Mouse (Mus musculus) C2C12 (cell line): ENCODE results near the gene R3hdml. TPM values are rescaled to one million over a fixed set of nuclear protein-coding genes. Genes with fewer than 3 reads are reported as not detected.

Source experiments
- H3K27me3 ChIP-seq: one replicate; pipeline ENCODE4 v1.6.1; 2011; ENCODE audit not compliant: control insufficient read depth, insufficient read depth, insufficient read length
- H3K36me3 ChIP-seq: one replicate; pipeline ENCODE4 v1.6.1; 2011; ENCODE audit not compliant: control insufficient read depth, insufficient read depth
- H3K4me3 ChIP-seq: one replicate; pipeline ENCODE4 v1.5.1; 2011; ENCODE audit warnings: mild to moderate bottlenecking, control low read depth; ENCODE audit not compliant: poor library complexity, insufficient read depth, severe bottlenecking
- H3K79me2 ChIP-seq: one replicate; pipeline ENCODE4 v1.6.1; 2011; ENCODE audit not compliant: control insufficient read depth, insufficient read depth
- H3K79me3 ChIP-seq: one replicate; pipeline ENCODE4 v1.6.1; 2011; ENCODE audit warnings: low read depth, control low read depth
- H3ac ChIP-seq: one replicate; pipeline ENCODE3; 2011; ENCODE audit warnings: low read depth; ENCODE audit not compliant: control insufficient read depth, insufficient read length
- CEBPB ChIP-seq: IDR thresholded peaks from one replicate; pipeline ENCODE4 v1.6.1; 2011; ENCODE audit warnings: low read depth, mild to moderate bottlenecking, control low read depth, moderate library complexity
- CTCF ChIP-seq: IDR thresholded peaks from one replicate; pipeline ENCODE4 v1.5.1; 2011; ENCODE audit not compliant: control insufficient read depth, insufficient read depth, insufficient read length
- FOSL1 ChIP-seq: IDR thresholded peaks from one replicate; pipeline ENCODE4 v1.8.0; 2011; ENCODE audit warnings: mild to moderate bottlenecking, low read length; ENCODE audit not compliant: poor library complexity, insufficient read depth, severe bottlenecking
- MAX ChIP-seq: IDR thresholded peaks from one replicate; pipeline ENCODE4 v1.6.1; 2011; ENCODE audit warnings: mild to moderate bottlenecking, control low read depth
- MYOD1 ChIP-seq: IDR thresholded peaks from one replicate; pipeline ENCODE4 v1.6.1; 2011; ENCODE audit warnings: low read depth; ENCODE audit not compliant: control insufficient read depth, insufficient read length
- MYOG ChIP-seq: IDR thresholded peaks from one replicate; pipeline ENCODE4 v1.6.1; 2011; ENCODE audit not compliant: control insufficient read depth, insufficient read length; ENCODE audit errors: extremely low read depth
- USF1 ChIP-seq: IDR thresholded peaks from one replicate; pipeline ENCODE4 v1.6.1; 2011; ENCODE audit warnings: low read depth, mild to moderate bottlenecking, control low read depth, moderate library complexity
- long read RNA-seq, 2 experiments: library from polyadenylated mRNA; unstranded; transcript quantifications; one replicate each; pipeline ENCODE4 v2.0.0; 2019 to 2020
- polyA plus RNA-seq: library from polyadenylated mRNA; unstranded; fragments of >200 nt; fragmentation: generic; extraction: Trizol; gene quantifications from one replicate; pipeline ENCODE4 v1.2.1, GENCODE M21; 2012; ENCODE audit warnings: missing spikeins

R3hdml gene
- 0.32 TPM for polyA plus RNA-seq
- long read RNA-seq, experiment 1, partial matches to known transcripts: 0 of 1 reads
- long read RNA-seq, experiment 1, other reads (novel, unspliced or antisense): 1 of 1 reads
- long read RNA-seq, experiment 2: 0 reads

GRCm38 (mm10) chr2:163492018-163492417, at the start of gene R3hdml:
Gene R3hdml (plus strand): TSS chr2:163492318.
- peaks cover 45% of the 10 kb centered on the region for H3K27me3 ChIP-seq
- H3K79me3 ChIP-seq: no peaks in the 10 kb centered on the region
- no peak within 1 kb of the TSS for H3ac ChIP-seq
- no peaks in the 10 kb centered on the region for H3K36me3 ChIP-seq
- H3K4me3 ChIP-seq: no peak within 1 kb of the TSS
- H3K79me2 ChIP-seq: no peaks in the 10 kb centered on the region
- TF ChIP-seq USF1 (no peak), MYOD1 (no peak), CTCF (no peak), CEBPB (no peak), FOSL1 (no peak), MAX (no peak), MYOG (no peak)

GRCm38 (mm10) chr2:163443543-163443942, 48.6 kb upstream of the R3hdml start:
- TF ChIP-seq FOSL1 (no peak), USF1 (no peak), MYOG (no peak), CTCF (no peak), MAX (no peak), MYOD1 (no peak), CEBPB (no peak)
- Histone ChIP-seq H3K4me3 (no peak overlapping the region), H3K79me2 (no peaks in the 10 kb centered on the region), H3K27me3 (peaks cover 38% of the 10 kb centered on the region), H3ac (no peak overlapping the region), H3K36me3 (no peaks in the 10 kb centered on the region), H3K79me3 (no peaks in the 10 kb centered on the region)

- Histone ChIP-seq H3K79me3 (no peaks in the 10 kb centered on the region), H3K4me3 (no peak overlapping the region), H3K27me3 (peaks cover 34% of the 10 kb centered on the region), H3K36me3 (no peaks in the 10 kb centered on the region), H3K79me2 (no peaks in the 10 kb centered on the region), H3ac (no peak overlapping the region)
- no peak for TF ChIP-seq FOSL1
Observed at GRCm38 (mm10) chr2:163444017-163444416, 48.1 kb upstream of the R3hdml start.

DNA sequence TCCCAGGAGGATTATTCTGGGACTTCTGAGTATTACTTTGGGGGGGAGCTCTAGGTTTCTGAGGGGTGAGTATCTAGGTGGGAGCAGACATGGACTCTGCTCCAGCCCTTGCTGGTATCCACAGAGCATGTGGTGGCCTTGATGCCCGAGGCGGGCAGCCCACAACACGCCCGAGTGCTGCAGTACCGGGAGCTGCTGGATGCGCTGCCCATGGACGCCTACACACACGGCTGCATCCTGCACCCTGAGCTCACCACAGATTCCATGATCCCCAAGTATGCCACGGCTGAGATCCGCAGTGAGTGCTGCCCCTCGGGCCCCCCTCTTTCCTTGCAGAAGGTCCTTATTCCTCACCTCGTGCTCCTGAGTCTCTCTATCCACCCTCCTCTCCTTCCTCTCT, 44.7 kb upstream of the R3hdml start:
- Histone ChIP-seq H3K79me3 (no peaks in the 10 kb centered on the region), H3K36me3 (no peaks in the 10 kb centered on the region), H3ac (no peak overlapping the region), H3K79me2 (no peaks in the 10 kb centered on the region), H3K27me3 (peaks cover 61% of the 10 kb centered on the region), H3K4me3 (no peak overlapping the region)
- TF ChIP-seq CTCF: no peak
- no peak for TF ChIP-seq FOSL1
- no peak for TF ChIP-seq MAX

DNA sequence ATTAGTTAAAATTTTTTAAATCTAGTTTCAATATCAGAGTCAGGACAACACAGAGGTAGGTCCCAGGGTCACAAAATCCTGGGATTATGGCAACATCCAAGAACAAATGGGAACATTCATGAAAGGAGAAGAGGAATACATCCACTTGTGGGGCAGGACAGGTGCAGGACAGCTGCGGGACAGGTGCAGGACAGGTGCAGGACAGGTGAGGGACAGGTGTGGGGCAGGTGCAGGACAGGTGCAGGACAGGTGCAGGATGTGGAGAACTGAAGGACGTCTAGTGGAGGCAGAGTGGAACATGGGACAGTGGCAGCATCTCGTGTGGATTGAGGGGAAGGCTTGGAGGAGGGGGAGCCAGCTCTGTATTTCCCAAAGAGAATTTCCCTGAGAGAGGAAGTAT, 42.8 kb upstream of the R3hdml start:
- H3K79me2 ChIP-seq: no peaks in the 10 kb centered on the region
- peaks cover 63% of the 10 kb centered on the region for H3K27me3 ChIP-seq
- H3ac ChIP-seq: no peak overlapping the region
- TF ChIP-seq CTCF: no peak
- no peak for TF ChIP-seq MAX
- TF ChIP-seq MYOD1: no peak
- no peak for TF ChIP-seq MYOG
- no peak for TF ChIP-seq USF1
- TF ChIP-seq CEBPB: no peak
- TF ChIP-seq FOSL1: no peak
- H3K36me3 ChIP-seq: no peaks in the 10 kb centered on the region
- H3K79me3 ChIP-seq: no peaks in the 10 kb centered on the region
- no peak overlapping the region for H3K4me3 ChIP-seq

- Histone ChIP-seq H3K27me3 (peaks cover 67% of the 10 kb centered on the region), H3ac (no peak overlapping the region), H3K4me3 (no peak overlapping the region), H3K36me3 (no peaks in the 10 kb centered on the region), H3K79me3 (no peaks in the 10 kb centered on the region), H3K79me2 (no peaks in the 10 kb centered on the region)
- TF ChIP-seq CTCF (no peak), FOSL1 (no peak)
Observed at GRCm38 (mm10) chr2:163450668-163451295, 41.3 kb upstream of the R3hdml start.
